Mouse (Mus musculus) embryo, embryonic 9.5 days (tissue): ENCODE data around the gene Skida1.
A peak's percentile ranks its signal among the peaks of the same experiment; 100 is the strongest.

ENCODE experiments used
- DNase-seq: peaks from one replicate; pipeline ENCODE4 v3.0.0-alpha.2; 2017; ENCODE audit errors: extremely low spot score

Skida1 gene

GRCm38 (mm10) chr2:18038895-18039371 is 9.9 kb downstream of the Skida1 start:
- peak; percentile 63 for DNase-seq

GRCm38 (mm10) chr2:18038141-18038752 is 10.6 kb downstream of the Skida1 start:
- DNase-seq = no peak

DNA sequence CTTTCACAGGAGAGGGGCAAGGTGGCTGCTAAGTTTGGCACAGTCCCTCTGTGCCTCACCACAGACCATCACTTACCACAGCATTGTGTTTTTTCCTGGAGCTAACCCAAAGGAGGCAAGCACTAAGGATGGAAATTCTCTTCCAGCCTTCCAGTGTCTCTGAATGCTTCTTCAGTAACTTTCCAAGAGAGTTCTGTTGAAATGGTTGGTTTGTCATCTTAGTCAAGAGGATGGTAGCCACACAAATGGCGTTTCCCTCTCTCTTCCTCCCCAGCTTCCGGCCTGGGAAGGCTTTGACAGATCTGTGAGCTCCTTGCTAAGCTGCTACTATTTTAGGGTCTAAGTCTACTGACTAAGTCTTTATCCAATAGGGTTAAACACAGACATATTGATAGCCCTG is 11.4 kb downstream of the Skida1 start, which contains the start of gene A930004D18Rik:
TSS of gene A930004D18Rik (minus strand) at position 247 of the 400 bp plus-strand sequence.
- peak; percentile 8 for DNase-seq

GRCm38 (mm10) chr2:18034371-18035250 is 14.2 kb downstream of the Skida1 start:
- peak; percentile 24 for DNase-seq

- peak; percentile 54 for DNase-seq
These were observed 15.4 kb downstream of the Skida1 start for GRCm38 (mm10) chr2:18033166-18034108.

DNA sequence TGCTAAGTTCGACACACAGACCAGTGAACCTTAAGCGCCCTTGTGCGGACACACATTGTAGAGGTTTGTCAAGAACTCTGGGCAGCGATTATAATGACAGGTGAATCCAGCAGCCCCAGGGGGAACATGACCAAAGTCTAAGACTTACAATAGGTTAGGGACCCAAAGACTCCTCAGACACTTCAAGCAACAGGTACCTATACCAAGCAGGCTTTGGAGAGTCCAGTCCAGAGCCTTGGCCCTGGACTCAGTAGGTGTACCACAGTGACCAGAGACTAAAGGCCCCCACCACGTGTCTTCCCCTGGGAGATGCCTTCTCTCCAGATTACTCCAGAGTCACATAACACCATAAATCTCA is 16.3 kb downstream of the Skida1 start:
- DNase-seq = no peak

DNA sequence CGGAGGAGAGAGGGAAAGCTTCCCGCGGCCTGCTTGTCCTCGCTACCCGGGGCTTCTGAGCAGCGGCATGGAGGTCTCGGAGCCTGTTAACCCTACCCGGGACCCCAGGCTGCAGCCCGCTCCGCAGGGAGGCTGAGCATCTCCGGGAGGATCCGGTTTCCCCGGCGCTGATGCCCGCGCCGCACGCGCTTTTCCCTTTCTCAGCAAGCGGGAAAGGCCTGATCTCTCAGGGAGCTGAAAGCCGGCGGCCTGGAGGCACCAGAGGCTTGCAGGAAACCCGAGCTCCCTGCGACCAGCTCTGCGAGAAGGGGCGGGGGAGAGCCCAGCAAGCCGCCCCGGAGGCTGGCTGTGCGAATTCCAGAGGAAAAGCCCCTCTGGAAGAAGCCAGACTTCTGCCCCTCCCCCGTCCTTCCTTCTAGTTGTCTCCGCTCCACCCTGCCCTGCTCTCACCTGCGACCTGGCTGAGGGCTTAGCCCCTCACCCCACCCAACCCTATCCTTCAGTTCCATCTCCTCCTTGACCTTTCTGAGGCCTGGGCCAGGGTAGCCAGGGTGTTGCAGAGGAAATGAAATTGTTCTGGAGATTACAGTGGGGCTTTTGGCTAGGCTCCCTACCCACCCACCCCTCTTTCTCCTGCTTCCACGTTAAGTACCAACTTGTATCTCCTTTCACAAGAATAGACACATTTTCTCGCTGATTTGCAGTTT is 16.9 kb downstream of the Skida1 start:
- peak; percentile 89 for DNase-seq

GRCm38 (mm10) chr2:18031271-18031821 is 17.5 kb downstream of the Skida1 start:
- peak; percentile 78 for DNase-seq

GRCm38 (mm10) chr2:18030581-18030980 is 18.3 kb downstream of the Skida1 start:
- peak; percentile 58 for DNase-seq

- peak; percentile 38 for DNase-seq
These were observed 19.2 kb downstream of the Skida1 start for GRCm38 (mm10) chr2:18029656-18030055.

GRCm38 (mm10) chr2:18028140-18029021 is 20.5 kb downstream of the Skida1 start:
- peak; percentile 90 for DNase-seq

DNA sequence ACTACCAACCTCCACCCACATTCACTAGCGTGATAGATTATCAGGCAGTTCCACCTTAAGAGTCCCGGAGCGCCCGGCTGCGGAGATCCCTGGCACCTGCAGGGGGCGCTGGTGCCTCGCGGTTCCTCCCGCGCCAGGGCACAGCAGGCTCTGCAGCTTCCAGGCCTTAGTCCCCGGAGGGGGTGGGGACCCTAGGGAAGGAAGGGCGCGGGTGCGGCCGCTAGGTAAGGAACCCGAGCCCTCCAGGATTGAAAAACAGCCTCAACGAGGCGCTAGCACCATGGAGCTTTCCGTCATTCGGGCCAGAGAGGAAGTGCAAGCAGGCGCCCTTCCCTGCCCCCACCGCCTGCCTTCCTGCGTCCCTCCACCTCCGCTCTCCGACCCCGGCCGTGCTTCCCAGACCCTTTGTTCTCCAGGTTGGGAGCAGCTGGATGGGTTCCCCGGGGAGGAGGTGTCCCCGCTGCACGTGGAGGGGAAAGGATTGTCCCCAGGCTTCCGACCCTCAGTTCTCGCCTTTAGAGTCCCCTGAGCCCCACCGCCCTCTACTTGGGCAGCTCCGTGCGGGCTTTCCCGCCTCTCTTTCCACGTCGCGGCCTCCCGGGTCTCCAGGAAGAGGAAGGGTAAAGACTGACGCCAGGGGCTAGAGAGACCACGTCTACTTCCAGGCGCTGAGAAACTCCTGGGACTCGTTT is 21.3 kb downstream of the Skida1 start:
- peak; percentile 96 for DNase-seq

GRCm38 (mm10) chr2:18026116-18026947 is 22.5 kb downstream of the Skida1 start:
- DNase-seq = peak; percentile 77

DNA sequence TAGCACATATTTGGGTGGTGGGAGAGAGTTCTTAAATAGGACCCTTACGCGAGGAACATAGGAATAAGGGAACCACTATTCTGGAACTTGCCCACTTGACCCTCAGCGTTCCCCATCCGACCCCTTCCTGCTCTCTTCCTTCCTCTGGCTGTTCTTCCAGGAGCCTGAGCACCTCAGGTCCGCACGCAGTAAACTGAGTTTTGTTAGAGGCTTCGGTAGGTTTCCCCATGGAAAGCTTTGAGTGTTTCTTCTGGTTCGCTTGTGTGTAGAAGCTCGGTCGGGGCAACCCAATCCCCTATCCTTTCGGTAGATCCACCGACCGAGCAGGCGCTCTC is 23.1 kb downstream of the Skida1 start:
- no peak for DNase-seq

GRCm38 (mm10) chr2:18025116-18025515 is 23.7 kb downstream of the Skida1 start:
- DNase-seq = no peak

DNA sequence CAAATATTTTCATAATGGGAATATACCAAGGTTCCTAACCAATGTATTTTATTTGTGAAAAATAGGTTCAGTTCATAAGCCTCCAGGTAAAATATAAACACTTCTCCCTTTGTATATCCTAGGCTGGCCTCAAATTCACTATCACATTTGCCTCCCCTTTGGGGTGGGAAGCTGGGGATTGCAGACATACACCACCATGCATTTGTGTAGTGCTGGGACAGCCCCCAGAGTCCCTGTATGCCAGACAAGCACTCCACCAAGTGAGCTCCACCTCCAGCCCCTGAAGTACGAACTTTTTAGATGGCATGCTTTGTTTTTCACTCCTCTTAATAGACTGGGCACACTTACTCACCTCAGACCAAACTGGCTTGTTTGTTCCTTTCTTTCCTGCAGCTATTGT is 26.0 kb downstream of the Skida1 start:
- DNase-seq = no peak

DNA sequence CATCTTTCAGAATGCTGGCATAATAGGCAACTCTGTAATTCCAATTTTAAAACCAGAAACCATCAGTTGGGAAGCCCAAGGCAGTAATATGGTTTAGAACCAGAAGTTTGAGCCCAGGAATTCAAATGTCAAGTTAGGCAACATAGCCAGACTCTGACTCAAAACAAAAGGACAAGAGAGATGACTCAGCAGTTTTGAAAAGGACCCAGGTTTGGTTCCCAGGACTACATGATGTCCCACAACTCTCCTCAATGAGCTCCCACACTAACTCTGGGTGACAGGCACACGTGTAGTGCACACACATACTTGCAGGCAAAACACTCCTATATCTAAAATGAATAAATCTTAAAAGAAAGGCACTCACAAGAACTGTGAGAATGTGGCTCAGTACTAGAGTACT is 29.7 kb downstream of the Skida1 start:
- no peak for DNase-seq

- DNase-seq = no peak
These were observed 31.5 kb downstream of the Skida1 start for GRCm38 (mm10) chr2:18017321-18017720.
